In the genomic region with DNA sequence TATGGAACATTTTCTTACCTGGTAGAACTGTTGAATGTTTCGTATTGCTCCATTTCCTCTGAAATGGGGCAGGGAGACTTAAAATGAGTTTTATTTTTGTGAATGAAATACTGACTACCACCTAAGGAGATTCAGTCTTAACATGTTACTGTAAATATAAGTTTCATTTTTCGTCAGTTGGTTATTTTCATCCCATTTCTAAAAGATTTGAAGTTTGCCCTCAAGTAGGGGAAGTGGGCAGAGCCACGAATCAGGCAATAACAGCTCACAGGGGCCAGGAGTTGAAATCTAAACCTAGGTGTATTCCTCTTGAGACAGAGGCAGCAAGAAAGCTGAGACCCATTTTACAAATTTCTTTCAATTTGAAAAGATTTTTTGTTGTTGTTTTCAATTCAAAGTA, we compare ENCODE assay signal across 35 mouse cellular contexts.
"Had no signal": no experiment of that assay in that cellular context is flagged by ENCODE, and none has a peak within 500 bp of the region (broad histone marks: within the 10 kb centered on the region; RNA-seq: fewer than 3 reads in every experiment).

No protein-coding gene starts in this region.

- H3K36me3 ChIP-seq: heart, embryonic 10.5 days; heart, embryonic 12.5 days; heart, embryonic 13.5 days; heart, embryonic 15.5 days; hindbrain, embryonic 10.5 days; hindbrain, embryonic 12.5 days; hindbrain, embryonic 13.5 days; hindbrain, embryonic 15.5 days; intestine, embryonic 15.5 days; kidney, embryonic 15.5 days had no signal

- H3K4me2 ChIP-seq: heart, embryonic 11.5 days; heart, embryonic 12.5 days; heart, embryonic 13.5 days; heart, embryonic 15.5 days; hindbrain, embryonic 12.5 days; hindbrain, embryonic 13.5 days; hindbrain, embryonic 14.5 days; hindbrain, embryonic 15.5 days; intestine, embryonic 15.5 days; kidney, embryonic 15.5 days had no signal

- H3K9ac ChIP-seq: heart, embryonic 12.5 days; heart, embryonic 13.5 days; heart, embryonic 15.5 days; hindbrain, embryonic 12.5 days; hindbrain, embryonic 13.5 days; hindbrain, embryonic 14.5 days; hindbrain, embryonic 15.5 days; intestine, embryonic 15.5 days; kidney, embryonic 15.5 days had no signal

- H3K4me3 ChIP-seq: heart, embryonic 10.5 days; heart, embryonic 12.5 days; heart, embryonic 13.5 days; heart, embryonic 15.5 days; hindbrain, embryonic 10.5 days; hindbrain, embryonic 12.5 days; hindbrain, embryonic 13.5 days; hindbrain, embryonic 15.5 days; intestine, embryonic 15.5 days; kidney, embryonic 15.5 days; layer of hippocampus, adult 2 months; left cerebral cortex, adult 2 months had no signal

- DNase-seq: heart, postnatal 10 days; heart, postnatal 14 days; heart, postnatal 36 days; heart, postnatal 4 days; kidney, adult 11 months; kidney, adult 18-20 months; kidney, adult 8-10 months; kidney, adult 9 months; kidney, postnatal 10 days; kidney, postnatal 14 days; kidney, postnatal 25 days; kidney, postnatal 36 days; kidney, postnatal 4 days; layer of hippocampus, adult 9-11 months; layer of hippocampus, postnatal 36 days had no signal

- H3K27me3 ChIP-seq: heart, embryonic 12.5 days; heart, embryonic 13.5 days; heart, embryonic 15.5 days; hindbrain, embryonic 12.5 days; hindbrain, embryonic 13.5 days; hindbrain, embryonic 15.5 days; intestine, embryonic 15.5 days; kidney, embryonic 15.5 days had no signal

- H3K27ac ChIP-seq: heart, embryonic 10.5 days; heart, embryonic 13.5 days; heart, embryonic 15.5 days; hindbrain, embryonic 10.5 days; hindbrain, embryonic 12.5 days; hindbrain, embryonic 13.5 days; hindbrain, embryonic 14.5 days; hindbrain, embryonic 15.5 days; hindbrain, postnatal 0 days; intestine, embryonic 15.5 days; kidney, embryonic 15.5 days; kidney, postnatal 0 days; layer of hippocampus, adult 2 months; left cerebral cortex, adult 2 months had no signal

- ATAC-seq: hindbrain, embryonic 16.5 days; hindbrain, postnatal 0 days; inflammation-experienced regulatory T-cells, adult 6 months; intestine, embryonic 15.5 days; intestine, embryonic 16.5 days; intestine, postnatal 0 days had no signal

- H3K4me1 ChIP-seq: heart, embryonic 10.5 days; heart, embryonic 12.5 days; heart, embryonic 13.5 days; heart, embryonic 15.5 days; hindbrain, embryonic 10.5 days; hindbrain, embryonic 12.5 days; hindbrain, embryonic 13.5 days; hindbrain, embryonic 15.5 days; intestine, embryonic 15.5 days; kidney, embryonic 15.5 days had no signal

- H3K9me3 ChIP-seq: heart, embryonic 10.5 days; heart, embryonic 12.5 days; heart, embryonic 13.5 days; heart, embryonic 15.5 days; hindbrain, embryonic 10.5 days; hindbrain, embryonic 12.5 days; hindbrain, embryonic 13.5 days; hindbrain, embryonic 15.5 days; intestine, embryonic 15.5 days; kidney, embryonic 15.5 days had no signal
